Mouse (Mus musculus): Measurements from ENCODE around the gene Mrpl42.
"Not testable (repeated sequence)": the region's sequence is repeated elsewhere in the genome, so short reads cannot be mapped to it uniquely, and the experiment has no call there.

The Mrpl42 gene

GRCm38 (mm10) chr10:95501463-95502081, at the start of gene Mrpl42:
TSS of gene Mrpl42 (minus strand) at chr10:95501940.
- peak; percentile 54 for DNase-seq (ENCODE audit: low spot score)

- DNase-seq (ENCODE audit: low spot score) = no peak
Measured at GRCm38 (mm10) chr10:95550506-95550905, 48.8 kb upstream of the Mrpl42 start.

DNA sequence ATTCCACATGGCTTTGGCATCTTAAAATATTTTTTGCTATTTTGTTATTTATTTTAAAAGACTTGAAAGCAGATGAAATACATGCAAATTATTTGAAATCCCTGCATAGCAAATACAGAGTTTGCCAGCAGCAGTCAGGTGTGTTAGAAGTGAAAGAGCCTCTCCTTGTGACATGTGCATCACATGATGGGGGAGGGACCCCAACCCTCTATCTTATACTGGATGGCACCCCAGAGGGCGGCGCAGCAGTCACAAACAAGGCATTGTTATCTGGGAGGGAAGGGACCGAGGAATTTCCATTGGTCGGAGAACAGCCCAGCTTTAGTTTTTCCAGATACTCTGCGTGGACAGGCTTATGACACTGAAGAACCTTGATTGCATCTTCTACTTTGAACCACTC, 47.3 kb upstream of the Mrpl42 start:
- DNase-seq (ENCODE audit: low spot score) = not testable (repeated sequence)

DNA sequence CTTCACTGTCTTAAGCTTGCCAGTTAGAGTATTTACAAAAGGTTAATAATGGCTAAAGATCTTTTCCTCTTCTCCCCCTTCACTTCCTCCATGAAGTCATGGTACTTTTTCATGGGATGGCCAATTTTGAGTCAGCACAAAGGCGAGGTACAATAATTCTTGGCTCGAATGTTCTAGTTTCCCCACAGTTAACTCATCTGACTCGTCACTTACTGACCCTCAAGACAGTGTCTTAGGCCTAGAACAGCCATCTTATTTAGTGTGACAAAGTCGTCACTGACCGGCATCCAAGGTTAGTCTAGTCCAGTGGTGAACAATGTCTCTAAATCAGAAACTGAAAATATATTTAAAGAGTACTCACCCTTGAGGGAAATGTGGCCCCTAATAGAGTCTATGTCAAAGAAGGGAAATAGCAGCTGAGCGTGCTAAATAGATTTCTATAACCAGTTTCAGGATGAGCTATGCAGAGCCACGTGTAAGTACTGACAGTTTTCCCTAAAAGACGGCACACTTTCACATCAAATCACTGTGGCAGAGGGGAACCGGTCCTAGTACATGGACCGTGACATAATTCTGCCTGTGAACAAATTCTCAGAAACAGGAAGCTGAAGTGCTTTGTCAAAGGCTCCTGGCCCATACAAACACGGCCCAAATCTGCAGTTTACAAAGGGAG, 46.5 kb upstream of the Mrpl42 start:
- no peak for DNase-seq (ENCODE audit: low spot score)

GRCm38 (mm10) chr10:95546178-95546577, 44.4 kb upstream of the Mrpl42 start:
- no peak for DNase-seq (ENCODE audit: low spot score)

GRCm38 (mm10) chr10:95545051-95545450, 43.3 kb upstream of the Mrpl42 start:
- DNase-seq (ENCODE audit: low spot score) = no peak

DNA sequence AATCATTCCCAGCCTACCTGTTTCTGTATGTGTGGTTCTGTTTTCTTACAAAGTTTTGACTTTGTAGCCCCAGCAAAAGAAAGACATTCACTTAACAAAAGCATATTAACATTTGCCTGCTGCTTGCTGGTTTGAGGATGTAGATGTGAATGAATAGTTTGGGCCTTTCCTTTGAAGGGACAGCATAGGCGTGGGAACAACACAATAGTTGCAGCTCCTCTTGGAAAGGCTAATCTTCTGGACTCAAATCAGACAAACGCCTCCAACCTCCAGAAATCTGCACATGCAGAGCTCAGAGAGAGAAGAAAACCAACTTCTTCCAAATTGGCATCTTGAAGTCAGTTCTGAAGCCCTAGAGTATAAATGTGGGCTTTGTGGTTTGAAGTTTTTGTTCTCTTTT, 42.9 kb upstream of the Mrpl42 start:
- no peak for DNase-seq (ENCODE audit: low spot score)

DNA sequence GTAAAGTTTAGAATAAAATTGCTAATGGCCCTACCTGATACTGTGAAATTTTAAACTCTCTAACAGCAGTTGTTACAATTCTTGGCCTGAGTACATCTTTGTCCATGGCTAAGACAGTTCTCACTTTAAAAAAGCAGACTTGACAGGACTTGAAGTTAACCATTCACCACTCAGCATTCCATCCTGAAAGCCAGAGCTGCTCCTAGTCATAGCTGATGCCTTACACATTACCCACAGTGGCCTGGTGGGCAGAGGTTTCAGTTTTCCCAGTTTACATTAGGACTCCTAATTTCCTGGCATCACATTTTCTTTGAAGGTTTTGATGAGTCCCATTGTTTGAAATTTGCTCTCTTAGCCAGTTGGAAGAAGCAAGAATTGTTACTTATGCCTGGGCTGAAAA, 42.3 kb upstream of the Mrpl42 start:
- DNase-seq (ENCODE audit: low spot score) = no peak

DNA sequence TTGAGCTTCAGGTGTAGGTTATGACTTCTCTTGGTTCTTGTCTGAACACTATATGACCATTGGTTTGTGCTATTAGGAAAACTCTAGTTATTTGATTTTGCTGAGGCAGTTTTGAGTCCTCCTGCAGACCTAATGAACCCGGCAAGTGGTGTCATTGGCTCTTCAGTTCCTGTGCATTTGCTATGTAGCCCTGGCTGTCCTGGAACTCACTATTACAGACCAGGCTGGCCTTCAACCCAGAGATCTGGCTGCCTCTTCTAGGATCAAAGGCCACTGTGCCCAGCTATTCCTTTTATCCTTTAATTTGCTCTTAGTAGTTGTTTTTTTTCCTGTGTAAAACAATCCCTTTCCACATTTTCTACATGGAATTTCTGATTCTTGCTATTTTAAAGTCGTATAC, 41.6 kb upstream of the Mrpl42 start:
- no peak for DNase-seq (ENCODE audit: low spot score)

DNA sequence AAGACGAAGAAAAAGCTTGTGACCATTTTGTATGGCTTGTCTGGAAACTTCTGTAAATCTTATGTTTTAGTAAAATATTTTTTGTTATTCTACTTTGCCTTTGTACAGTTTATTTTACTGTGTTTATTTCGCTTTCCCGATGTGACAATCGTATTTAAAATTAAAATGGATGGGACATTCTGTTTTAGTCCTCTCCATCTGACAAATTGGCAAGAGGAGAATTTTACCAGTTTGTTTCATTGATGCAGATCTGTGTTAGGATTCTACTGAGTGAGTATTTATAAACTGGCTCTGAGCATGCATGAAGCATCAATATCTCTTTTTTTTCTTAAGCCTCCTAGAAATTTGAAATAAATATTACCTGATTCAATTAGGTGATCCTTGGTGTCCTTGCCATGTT, 41.2 kb upstream of the Mrpl42 start:
- DNase-seq (ENCODE audit: low spot score) = no peak

DNA sequence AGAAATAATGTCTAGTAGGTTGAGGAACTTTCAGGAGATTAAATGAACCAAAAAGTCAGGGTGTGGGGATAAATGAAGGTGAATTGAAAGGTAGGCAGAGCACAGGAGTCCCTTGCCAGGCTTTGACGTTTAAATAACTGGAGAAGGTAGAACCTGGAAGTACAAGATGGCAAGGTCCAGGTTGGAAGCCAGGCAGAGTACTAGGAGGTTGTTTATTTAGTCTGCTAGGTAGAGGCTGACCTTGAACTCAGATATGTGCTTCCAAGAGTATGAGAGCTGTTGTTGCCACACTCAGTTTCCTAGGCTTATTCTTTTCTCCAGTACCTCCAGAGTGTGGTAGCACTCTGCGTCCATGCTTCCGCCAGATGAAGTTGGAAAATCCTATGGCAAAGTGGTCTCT, 38.1 kb upstream of the Mrpl42 start:
- no peak for DNase-seq (ENCODE audit: low spot score)

DNA sequence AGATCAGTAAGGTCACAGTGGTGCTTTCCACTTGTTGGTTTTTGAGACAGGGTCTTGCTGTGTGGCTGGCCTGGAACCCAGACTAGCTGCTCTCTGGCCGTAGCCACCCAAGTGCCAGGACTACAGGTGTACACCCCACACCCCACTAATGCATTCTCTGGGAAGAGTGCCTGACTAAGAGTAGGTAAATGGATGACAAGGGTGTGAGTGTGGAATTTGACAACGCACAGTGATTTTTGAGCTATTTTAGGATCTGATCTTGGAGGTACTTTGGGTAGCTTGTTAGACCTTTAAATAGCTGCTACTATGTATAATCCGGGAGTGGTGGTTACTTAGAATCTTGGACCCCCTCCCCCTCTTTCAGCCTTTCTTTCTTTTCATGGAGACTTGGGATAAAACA, 37.5 kb upstream of the Mrpl42 start:
- no peak for DNase-seq (ENCODE audit: low spot score)

DNA sequence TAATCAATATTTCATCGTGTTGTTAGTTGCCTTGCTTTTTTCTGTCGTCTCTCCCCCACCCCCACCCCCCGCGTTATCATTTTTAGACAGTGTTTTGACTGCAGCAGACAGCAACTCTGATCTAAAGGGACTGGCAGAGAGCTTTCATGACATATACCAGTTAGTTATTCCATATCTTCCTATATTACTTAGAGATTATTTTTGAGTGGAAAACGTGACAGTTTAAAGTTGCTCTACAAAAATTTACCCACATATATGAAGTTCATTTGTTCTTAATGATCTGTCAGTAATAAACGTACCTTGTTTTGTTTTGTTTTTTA, 34.4 kb upstream of the Mrpl42 start:
- DNase-seq (ENCODE audit: low spot score) = no peak

- no peak for DNase-seq (ENCODE audit: low spot score)
Measured at GRCm38 (mm10) chr10:95535399-95536221, 33.9 kb upstream of the Mrpl42 start.

GRCm38 (mm10) chr10:95533382-95533781, 31.6 kb upstream of the Mrpl42 start:
- DNase-seq (ENCODE audit: low spot score) = no peak

DNA sequence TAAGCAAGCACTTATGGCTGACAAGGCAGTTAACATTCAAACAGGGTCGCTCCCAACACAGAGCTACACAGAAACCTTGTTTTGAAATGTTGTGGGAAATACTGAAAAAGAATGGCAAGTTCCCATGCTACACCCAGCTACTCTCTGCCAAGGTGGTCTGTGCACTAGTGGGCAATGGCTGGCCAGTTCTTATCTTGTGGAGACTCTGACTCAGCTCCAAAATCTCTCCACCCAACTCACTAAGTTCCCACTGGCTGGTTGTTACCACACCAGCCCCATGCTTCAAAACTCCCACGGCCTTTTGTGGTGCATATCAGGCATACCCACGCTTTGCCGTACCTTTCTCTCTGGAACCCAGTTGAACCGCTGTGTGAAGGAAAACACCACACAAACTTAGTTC, 31.2 kb upstream of the Mrpl42 start:
- DNase-seq (ENCODE audit: low spot score) = no peak

- DNase-seq (ENCODE audit: low spot score) = no peak
Measured at GRCm38 (mm10) chr10:95530551-95531121, 28.9 kb upstream of the Mrpl42 start.

- DNase-seq (ENCODE audit: low spot score) = no peak
Measured at GRCm38 (mm10) chr10:95526495-95527122, 24.9 kb upstream of the Mrpl42 start.

DNA sequence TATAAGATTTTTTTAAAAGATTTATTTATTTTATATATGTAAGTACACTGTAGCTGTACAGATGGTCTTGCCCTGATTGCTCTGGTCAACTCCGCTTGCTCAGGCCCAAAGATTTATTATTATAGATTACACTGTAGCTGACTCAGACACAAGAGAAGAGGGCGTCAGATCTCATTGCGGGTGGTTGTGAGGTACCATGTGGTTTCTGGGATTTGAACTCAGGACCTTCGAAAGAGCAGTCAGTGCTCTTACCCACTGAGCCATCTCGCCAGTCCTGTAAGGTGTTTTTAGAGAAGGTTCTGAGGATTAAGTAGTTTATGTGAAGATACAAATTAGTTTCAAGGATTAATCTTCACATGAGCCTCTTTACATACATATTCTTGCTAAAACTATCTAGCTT, 24.1 kb upstream of the Mrpl42 start:
- DNase-seq (ENCODE audit: low spot score) = no peak

DNA sequence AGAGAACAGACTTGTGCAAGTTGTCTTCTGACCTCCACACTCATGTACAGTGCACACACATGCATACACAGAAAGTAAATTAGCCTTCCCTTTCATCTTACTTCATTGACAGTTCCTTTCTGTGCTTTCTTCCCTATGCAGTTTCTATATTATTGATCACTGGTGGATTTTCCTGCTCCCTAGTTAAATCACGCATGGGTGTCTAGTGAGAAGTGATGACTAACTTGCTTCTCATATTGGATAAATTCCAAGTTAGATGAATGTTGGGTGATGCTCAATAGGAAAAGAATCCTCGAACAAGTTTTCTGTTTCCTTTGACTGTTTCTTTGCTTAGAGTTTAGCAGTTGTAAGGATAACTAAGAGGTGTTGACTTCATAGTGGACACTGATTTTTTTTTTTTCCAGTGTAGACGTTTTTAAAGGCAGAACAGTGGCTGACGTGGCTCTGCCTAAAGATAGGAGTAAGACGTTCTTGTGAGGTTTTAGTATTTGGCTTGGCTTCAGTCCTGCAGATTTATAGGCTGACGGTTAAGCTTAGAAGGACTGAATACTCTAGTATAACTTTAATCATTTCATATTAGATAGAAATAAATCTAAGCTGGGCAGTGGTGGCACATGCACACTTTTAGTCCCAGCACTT, 23.4 kb upstream of the Mrpl42 start:
- no peak for DNase-seq (ENCODE audit: low spot score)

- no peak for DNase-seq (ENCODE audit: low spot score)
Measured at GRCm38 (mm10) chr10:95517656-95518055, 15.9 kb upstream of the Mrpl42 start.

- no peak for DNase-seq (ENCODE audit: low spot score)
Measured at GRCm38 (mm10) chr10:95515293-95515931, 13.7 kb upstream of the Mrpl42 start.
